Mouse (Mus musculus) stomach, postnatal 0 days (tissue): ENCODE results near the gene Asb4. TPM values are rescaled to one million over a fixed set of nuclear protein-coding genes. Genes with fewer than 3 reads are reported as not detected.
"Not testable (repeated sequence)": the region's sequence is repeated elsewhere in the genome, so short reads cannot be mapped to it uniquely, and the experiment has no call there.

Experiments used
- ATAC-seq: fragments of 200-750 bp; cut with Nextera tagmentation; 2 replicates; pipeline ENCODE4 v1.8.0; 2017; ENCODE audit not compliant: low FRiP score, low TSS enrichment
- DNase-seq: peaks from one replicate; pipeline ENCODE4 v3.0.0-alpha.2; 2016; ENCODE audit warnings: low spot score
- H3K27ac ChIP-seq: fragments of 300-500 bp; sonication (generic); replicated peaks from 2 replicates; pipeline ENCODE4 v1.5.1; 2014; ENCODE audit warnings: mild to moderate bottlenecking, control low read depth
- H3K27me3 ChIP-seq: fragments of 300-500 bp; sonication (generic); 2 replicates; pipeline ENCODE4 v1.6.1; 2014; ENCODE audit warnings: low read length; ENCODE audit not compliant: control insufficient read depth, insufficient read depth
- H3K36me3 ChIP-seq: fragments of 300-500 bp; sonication (generic); 2 replicates; pipeline ENCODE4 v1.6.1; 2014; ENCODE audit warnings: low read length, mixed read lengths; ENCODE audit not compliant: control insufficient read depth, insufficient read depth
- H3K4me1 ChIP-seq: fragments of 300-500 bp; sonication (generic); replicated peaks from 2 replicates; pipeline ENCODE4 v1.6.1; 2014; ENCODE audit warnings: antibody characterized with exemption; ENCODE audit not compliant: control insufficient read depth, insufficient read depth
- H3K4me2 ChIP-seq: fragments of 300-500 bp; sonication (generic); replicated peaks from 2 replicates; pipeline ENCODE4 v1.6.1; 2014; ENCODE audit warnings: low read depth, mild to moderate bottlenecking, control low read depth, moderate library complexity
- H3K4me3 ChIP-seq: fragments of 300-500 bp; sonication (generic); 2 replicates; pipeline ENCODE4 v1.5.1; 2014; ENCODE audit warnings: low read depth, low read length, control low read depth
- H3K9ac ChIP-seq: fragments of 300-500 bp; sonication (generic); 2 replicates; pipeline ENCODE4 v1.6.1; 2014; ENCODE audit warnings: mild to moderate bottlenecking, low read length, control low read depth, mixed read lengths
- H3K9me3 ChIP-seq: fragments of 300-500 bp; sonication (generic); 2 replicates; pipeline ENCODE4 v1.6.1; 2016; ENCODE audit warnings: low read length; ENCODE audit not compliant: control insufficient read depth
- CTCF ChIP-seq: IDR thresholded peaks from 2 replicates; pipeline ENCODE4 v1.5.1; 2016; ENCODE audit warnings: antibody characterized with exemption, low read depth, mild to moderate bottlenecking, moderate library complexity
- EP300 ChIP-seq: optimal IDR thresholded peaks from 2 replicates; pipeline ENCODE3; 2016; ENCODE audit warnings: antibody characterized with exemption
- WGBS: fragments of 180-500 bp; shearing (Covaris S2); extraction: QIAGEN DNeasy Blood & Tissue Kit; methylation state at CpG from one replicate; pipeline ENCODE4 v1.1.7; 2014; 5-methylcytosine and 5-hydroxymethylcytosine counted together
- polyA plus RNA-seq: library from polyadenylated mRNA; unstranded; fragments of >200 nt; fragmentation: Nextera tagmentation; extraction: Ambion mirVana; gene quantifications from 2 replicates; pipeline ENCODE4 v1.2.1, GENCODE M21; 2015

The Asb4 gene
- 1.1 and 1.5 TPM in 2 replicates for polyA plus RNA-seq

- H3K36me3 ChIP-seq: no peaks in the 10 kb centered on the region
- peaks cover 4% of the 10 kb centered on the region; the same call in 1 of the 2 replicates for H3K4me1 ChIP-seq
- peak within 1 kb of the TSS; percentile 57 for H3K4me2 ChIP-seq
- no peak within 1 kb of the TSS for H3K27ac ChIP-seq
- no peaks in the 10 kb centered on the region for H3K27me3 ChIP-seq
- no peak within 1 kb of the TSS for H3K9ac ChIP-seq
- ATAC-seq: no peak
- no peak for TF ChIP-seq CTCF
- no peak for DNase-seq
- H3K9me3 ChIP-seq: no peaks in the 10 kb centered on the region
- H3K4me3 ChIP-seq: peak within 1 kb of the TSS; percentile 32
- 16% methylated on average over 19 of the region's 19 CpGs for WGBS
These were observed at the start of gene Asb4 for GRCm38 (mm10) chr6:5383336-5384177. Gene Asb4 (plus strand): TSS chr6:5383386.

DNA sequence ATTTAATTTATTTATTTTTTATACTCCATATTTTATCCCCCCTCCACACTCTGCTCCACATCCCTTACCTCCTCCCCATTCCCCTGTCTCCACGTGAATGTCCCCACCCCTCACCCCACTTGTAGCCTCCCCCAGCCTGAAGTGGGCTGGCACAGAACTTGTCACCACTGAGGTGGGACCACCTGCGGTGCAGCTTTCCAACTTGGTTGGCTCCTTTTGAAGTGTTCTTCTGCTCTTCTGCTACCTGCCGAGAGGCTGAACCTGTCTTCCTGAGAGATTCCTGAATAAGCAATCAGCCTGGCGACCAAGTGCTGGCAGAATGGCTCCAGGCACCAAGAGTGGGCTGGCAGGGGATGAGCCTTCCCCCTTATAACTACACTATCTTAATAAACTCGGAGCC lies 49.2 kb upstream of the Asb4 start:
- ATAC-seq: no peak
- no peak overlapping the region for H3K9ac ChIP-seq
- H3K27me3 ChIP-seq: no peaks in the 10 kb centered on the region
- TF ChIP-seq EP300: no peak
- TF ChIP-seq CTCF: no peak
- no peak overlapping the region for H3K4me2 ChIP-seq
- H3K4me1 ChIP-seq: no peaks in the 10 kb centered on the region
- DNase-seq: no peak
- no peaks in the 10 kb centered on the region for H3K36me3 ChIP-seq
- no peaks in the 10 kb centered on the region for H3K9me3 ChIP-seq
- H3K4me3 ChIP-seq: no peak overlapping the region
- 61% methylated on average over 5 of the region's 5 CpGs for WGBS
- no peak overlapping the region for H3K27ac ChIP-seq

DNA sequence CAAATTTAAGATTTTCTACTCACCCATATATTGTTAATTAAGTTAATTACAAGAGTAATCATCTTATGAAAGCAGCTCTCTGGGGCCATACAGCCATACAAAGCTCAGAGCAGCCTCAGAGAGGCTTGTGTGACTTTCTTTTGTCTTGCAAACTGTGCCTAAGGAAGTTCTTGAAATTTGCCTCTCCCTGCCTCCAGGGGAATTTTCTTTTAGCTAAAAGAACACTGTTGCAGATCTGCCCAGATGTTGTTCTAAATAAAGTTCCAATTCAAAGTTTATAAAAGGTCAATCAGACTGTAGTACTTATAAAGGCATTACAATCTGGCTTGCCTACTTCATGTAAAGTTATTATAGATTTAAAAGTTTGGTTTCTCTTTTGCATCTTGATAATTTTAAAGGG lies 47.2 kb upstream of the Asb4 start:
- H3K36me3 ChIP-seq, H3K9me3 ChIP-seq, DNase-seq, H3K9ac ChIP-seq, H3K4me3 ChIP-seq, ATAC-seq, H3K27ac ChIP-seq, H3K4me1 ChIP-seq, H3K4me2 ChIP-seq, H3K27me3 ChIP-seq: not testable (repeated sequence)

DNA sequence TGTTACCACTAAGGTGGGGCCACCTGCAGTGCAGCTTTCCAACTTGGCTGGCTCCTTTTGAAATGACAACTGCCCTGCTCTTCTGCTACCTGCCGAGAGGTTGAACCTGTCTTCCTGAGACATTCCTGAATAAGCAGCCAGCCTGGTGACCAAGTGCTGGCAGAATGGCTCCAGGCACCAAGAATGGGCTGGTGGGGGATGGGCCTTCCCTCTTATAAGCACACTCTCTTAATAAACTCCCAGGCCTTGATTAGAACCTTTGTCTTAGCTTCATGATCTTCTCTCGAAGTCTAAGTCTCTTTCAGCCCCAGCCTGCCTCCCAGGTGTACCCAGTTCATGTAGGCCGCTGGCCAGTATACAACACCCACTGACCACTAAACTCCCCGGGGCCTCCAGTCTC lies 44.4 kb upstream of the Asb4 start:
- H3K9ac ChIP-seq, ATAC-seq, DNase-seq, H3K4me3 ChIP-seq, H3K9me3 ChIP-seq, H3K4me1 ChIP-seq, H3K36me3 ChIP-seq, H3K4me2 ChIP-seq, H3K27ac ChIP-seq, H3K27me3 ChIP-seq: not testable (repeated sequence)
- WGBS: 84% methylated on average over 4 of the region's 4 CpGs

DNA sequence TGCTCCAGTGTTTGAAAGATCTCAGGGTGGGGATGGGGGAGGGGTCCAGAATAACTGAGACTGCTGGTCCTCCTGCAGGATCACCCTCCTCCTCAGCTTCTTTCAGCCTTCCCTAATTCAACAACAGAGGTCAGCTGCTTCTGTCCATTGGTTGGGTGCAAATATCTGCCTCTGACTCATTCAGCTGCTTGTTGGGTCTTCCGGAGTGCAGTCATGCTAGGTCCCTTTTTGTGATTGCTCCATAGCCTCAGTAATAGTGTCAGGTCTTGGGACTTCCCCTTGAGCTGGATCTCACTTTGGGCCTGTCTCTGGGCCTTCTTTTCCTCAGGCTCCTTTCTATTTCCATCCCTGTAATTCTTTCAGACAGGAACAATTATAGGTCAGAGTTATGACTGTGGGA lies 43.9 kb upstream of the Asb4 start:
- 95% methylated on average over 1 of the region's 1 CpGs for WGBS
- not testable (repeated sequence) for ATAC-seq, H3K27me3 ChIP-seq, H3K4me2 ChIP-seq, H3K36me3 ChIP-seq, H3K4me3 ChIP-seq, H3K9me3 ChIP-seq, H3K9ac ChIP-seq, H3K27ac ChIP-seq, DNase-seq, H3K4me1 ChIP-seq

GRCm38 (mm10) chr6:5344255-5344654 lies 38.9 kb upstream of the Asb4 start:
- Histone ChIP-seq H3K36me3 (no peaks in the 10 kb centered on the region), H3K4me3 (no peak overlapping the region), H3K27me3 (no peaks in the 10 kb centered on the region), H3K27ac (no peak overlapping the region), H3K4me1 (no peaks in the 10 kb centered on the region), H3K9ac (no peak overlapping the region), H3K4me2 (no peak overlapping the region), H3K9me3 (no peaks in the 10 kb centered on the region)
- DNase-seq (no peak), ATAC-seq (no peak)
- 55% methylated on average over 6 of the region's 6 CpGs for WGBS
- no peak for TF ChIP-seq EP300
- TF ChIP-seq CTCF: no peak
